Mouse (Mus musculus) kidney, embryonic 16.5 days (tissue): ENCODE results near the gene Gldc. TPM values are rescaled to one million over a fixed set of nuclear protein-coding genes. Genes with fewer than 3 reads are reported as not detected.

Experiments
- ATAC-seq: fragments of 200-750 bp; cut with Nextera tagmentation; 2 replicates; pipeline ENCODE4 v1.8.0; 2017; ENCODE audit warnings: moderate TSS enrichment; ENCODE audit not compliant: low FRiP score, low TSS enrichment
- H3K27ac ChIP-seq: fragments of 300-500 bp; sonication (generic); 2 replicates; pipeline ENCODE4 v1.5.1; 2014; ENCODE audit warnings: low read length
- H3K27me3 ChIP-seq: fragments of 300-500 bp; sonication (generic); 2 replicates; pipeline ENCODE4 v1.6.1; 2014; ENCODE audit warnings: low read length, control low read depth, mixed read lengths; ENCODE audit not compliant: insufficient read depth
- H3K36me3 ChIP-seq: fragments of 300-500 bp; sonication (generic); 2 replicates; pipeline ENCODE4 v1.6.1; 2014; ENCODE audit warnings: low read length, control low read depth, mixed read lengths; ENCODE audit not compliant: insufficient read depth
- H3K4me1 ChIP-seq: fragments of 300-500 bp; sonication (generic); 2 replicates; pipeline ENCODE4 v1.6.1; 2014; ENCODE audit warnings: low read length, control low read depth, mixed read lengths; ENCODE audit not compliant: insufficient read depth
- H3K4me2 ChIP-seq: fragments of 300-500 bp; sonication (generic); replicated peaks from 2 replicates; pipeline ENCODE4 v1.6.1; 2014; ENCODE audit warnings: low read depth, low read length
- H3K4me3 ChIP-seq: fragments of 300-500 bp; sonication (generic); 2 replicates; pipeline ENCODE4 v1.5.1; 2014; ENCODE audit warnings: mild to moderate bottlenecking, low read length
- H3K9ac ChIP-seq: fragments of 300-500 bp; sonication (generic); replicated peaks from 2 replicates; pipeline ENCODE4 v1.6.1; 2014; ENCODE audit warnings: low read length
- H3K9me3 ChIP-seq: fragments of 300-500 bp; sonication (generic); 2 replicates; pipeline ENCODE4 v1.6.1; 2016; ENCODE audit warnings: low read length, control low read depth
- WGBS: fragments of 180-500 bp; shearing (Covaris S2); extraction: QIAGEN DNeasy Blood & Tissue Kit; methylation state at CpG from one replicate; pipeline ENCODE4 v1.1.7; 2014; 5-methylcytosine and 5-hydroxymethylcytosine counted together
- polyA plus RNA-seq: library from polyadenylated mRNA; unstranded; fragments of >200 nt; fragmentation: Nextera tagmentation; extraction: Ambion mirVana; gene quantifications from 2 replicates; pipeline ENCODE4 v1.2.1, GENCODE M21; 2015

Gene Gldc
- polyA plus RNA-seq, 1 experiment from 2014 or later = 10.9 TPM

GRCm38 (mm10) chr19:30096186-30096585, 79.0 kb downstream of the Gldc start:
- Histone ChIP-seq H3K27ac (no peak overlapping the region; the same call in 1 of the 2 replicates), H3K4me2 (no peak overlapping the region)
- 70% methylated on average over 3 of the region's 3 CpGs for WGBS

GRCm38 (mm10) chr19:30091644-30092295, 83.5 kb downstream of the Gldc start:
- no peaks in the 10 kb centered on the region for H3K27me3 ChIP-seq
- no peak overlapping the region for H3K9ac ChIP-seq
- no peak overlapping the region for H3K27ac ChIP-seq
- H3K36me3 ChIP-seq = peaks cover 77% of the 10 kb centered on the region
- 90% methylated on average over 12 of the region's 12 CpGs for WGBS
- no peak overlapping the region for H3K4me2 ChIP-seq
- H3K4me1 ChIP-seq = no peaks in the 10 kb centered on the region
- no peak for ATAC-seq
- no peak overlapping the region for H3K4me3 ChIP-seq
- no peaks in the 10 kb centered on the region for H3K9me3 ChIP-seq

More at GRCm38 (mm10) chr19:30096186-30096585, 79.0 kb downstream of the Gldc start:
- no peaks in the 10 kb centered on the region for H3K4me1 ChIP-seq
- peaks cover 10% of the 10 kb centered on the region; the same call in 1 of the 2 replicates for H3K9me3 ChIP-seq
- peak; percentile 35; the same call in 1 of the 2 replicates for ATAC-seq
- H3K9ac ChIP-seq = no peak overlapping the region
- no peak overlapping the region for H3K4me3 ChIP-seq
- H3K27me3 ChIP-seq = no peaks in the 10 kb centered on the region
- peaks cover 78% of the 10 kb centered on the region for H3K36me3 ChIP-seq

GRCm38 (mm10) chr19:30090163-30090562, 85.1 kb downstream of the Gldc start:
- Histone ChIP-seq H3K4me1 (no peaks in the 10 kb centered on the region), H3K4me2 (no peak overlapping the region), H3K9ac (no peak overlapping the region), H3K9me3 (no peaks in the 10 kb centered on the region), H3K36me3 (peaks cover 73% of the 10 kb centered on the region), H3K27me3 (no peaks in the 10 kb centered on the region), H3K27ac (no peak overlapping the region), H3K4me3 (no peak overlapping the region)
- WGBS = 75% methylated on average over 6 of the region's 6 CpGs
- no peak for ATAC-seq

GRCm38 (mm10) chr19:30065797-30066196, 109.4 kb downstream of the Gldc start:
- no peaks in the 10 kb centered on the region for H3K9me3 ChIP-seq
- no peak overlapping the region for H3K9ac ChIP-seq
- WGBS = 72% methylated on average over 4 of the region's 4 CpGs
- no peak overlapping the region for H3K27ac ChIP-seq
- peaks cover 3% of the 10 kb centered on the region; the same call in 1 of the 2 replicates for H3K36me3 ChIP-seq
- H3K4me2 ChIP-seq = no peak overlapping the region
- no peaks in the 10 kb centered on the region for H3K27me3 ChIP-seq
- peak; percentile 51; the same call in 1 of the 2 replicates for ATAC-seq
- no peaks in the 10 kb centered on the region for H3K4me1 ChIP-seq
- no peak overlapping the region for H3K4me3 ChIP-seq

- no peak overlapping the region for H3K4me3 ChIP-seq
- no peak overlapping the region for H3K4me2 ChIP-seq
- peaks cover 10% of the 10 kb centered on the region; the same call in 1 of the 2 replicates for H3K36me3 ChIP-seq
- ATAC-seq = no peak
- WGBS = 95% methylated on average over 2 of the region's 2 CpGs
- 0 out of 2 replicates have a peak, but pooled peaks cover 3% of the 10 kb centered on the region for H3K4me1 ChIP-seq
- H3K27ac ChIP-seq = no peak overlapping the region
- H3K9ac ChIP-seq = no peak overlapping the region
- no peaks in the 10 kb centered on the region for H3K27me3 ChIP-seq
- H3K9me3 ChIP-seq = no peaks in the 10 kb centered on the region
Observed at GRCm38 (mm10) chr19:30054218-30054617, 121.0 kb downstream of the Gldc start.

- no peak overlapping the region for H3K9ac ChIP-seq
- H3K9me3 ChIP-seq = no peaks in the 10 kb centered on the region
- H3K27ac ChIP-seq = no peak overlapping the region
- H3K27me3 ChIP-seq = no peaks in the 10 kb centered on the region
- 93% methylated on average over 3 of the region's 3 CpGs for WGBS
- no peak for ATAC-seq
- 0 out of 2 replicates have a peak, but pooled peaks cover 3% of the 10 kb centered on the region for H3K4me1 ChIP-seq
- peaks cover 22% of the 10 kb centered on the region; the same call in 1 of the 2 replicates for H3K36me3 ChIP-seq
- no peak overlapping the region for H3K4me3 ChIP-seq
- no peak overlapping the region for H3K4me2 ChIP-seq
Observed at GRCm38 (mm10) chr19:30051479-30051878, 123.8 kb downstream of the Gldc start.

- Histone ChIP-seq H3K4me1 (0 out of 2 replicates have a peak, but pooled peaks cover 3% of the 10 kb centered on the region), H3K4me3 (no peak overlapping the region), H3K9ac (no peak overlapping the region), H3K27ac (no peak overlapping the region), H3K27me3 (no peaks in the 10 kb centered on the region), H3K9me3 (0 out of 2 replicates have a peak, but pooled peaks cover 4% of the 10 kb centered on the region), H3K36me3 (peaks cover 23% of the 10 kb centered on the region), H3K4me2 (no peak overlapping the region)
- 76% methylated on average over 2 of the region's 2 CpGs for WGBS
- ATAC-seq = no peak
Observed at GRCm38 (mm10) chr19:30050584-30050983, 124.6 kb downstream of the Gldc start.

Other genes with a start within 250 kb of the Gldc start
- 0.06 TPM in 1 of 2 replicates, not detected in the other for gene Trpd52l3, start 171.6 kb downstream of the Gldc start, polyA plus RNA-seq
- 67.0 and 85.6 TPM in 2 replicates for gene Uhrf2, start 144.9 kb downstream of the Gldc start, polyA plus RNA-seq
- gene Mbl2, start 57.5 kb upstream of the Gldc start, polyA plus RNA-seq = not detected in 2 replicates